8 mouse cellular contexts compared by ENCODE assay signal in genomic region chr11:4697043-4697983, GRCm38 (mm10). TPM values are rescaled to one million over a fixed set of nuclear protein-coding genes. Genes with fewer than 3 reads are reported as not detected.
A peak's percentile ranks its signal among the peaks of the same experiment; 100 is the strongest.
DNase-seq lines count a peak whose midpoint lies in the region; ATAC-seq and TF ChIP-seq lines count a peak whose summit lies in the region.

No protein-coding gene starts in this region.

- no peaks in the 10 kb centered on the region for H3K4me1 ChIP-seq in limb, embryonic 14.5 days (ENCODE audit: control insufficient read depth, insufficient read depth, low read length)
- H3K4me1 ChIP-seq in limb, embryonic 10.5 days = no peaks in the 10 kb centered on the region
- peaks cover 2% of the 10 kb centered on the region; the same call in 1 of the 2 replicates for H3K4me1 ChIP-seq in cortical plate, adult 2 months (ENCODE audit: control insufficient read depth, insufficient read depth, low read length)
- H3K4me1 ChIP-seq in limb, embryonic 15.5 days = peaks cover 5% of the 10 kb centered on the region; the same call in 1 of the 2 replicates
- H3K4me1 ChIP-seq in forebrain, embryonic 11.5 days (replicated peaks; ENCODE audit: control insufficient read depth, insufficient read depth, low read length) = no peaks in the 10 kb centered on the region

- no peaks in the 10 kb centered on the region for H3K27me3 ChIP-seq in limb, embryonic 14.5 days (ENCODE audit: control insufficient read depth, insufficient read depth, low read length)
- no peaks in the 10 kb centered on the region for H3K27me3 ChIP-seq in limb, embryonic 10.5 days (ENCODE audit: low read depth, poor library complexity, severe bottlenecking)
- H3K27me3 ChIP-seq in limb, embryonic 15.5 days = no peaks in the 10 kb centered on the region
- H3K27me3 ChIP-seq in forebrain, embryonic 11.5 days (ENCODE audit: control insufficient read depth, insufficient read depth, low read length) = no peaks in the 10 kb centered on the region

- peak; percentile 44 for TF ChIP-seq CTCF in cortical plate, adult 2 months (IDR thresholded peaks at IDR 0.05; ENCODE audit: extremely low read depth, insufficient read depth, low read length)

- peak; percentile 47 for DNase-seq in limb, embryonic 14.5 days (ENCODE audit: low spot score)
- no peak for DNase-seq in limb, embryonic 10.5 days (ENCODE audit: low spot score)
- DNase-seq in kidney, adult 8-10 months = peak; percentile 17 to 38
- peak; percentile 74 for DNase-seq in right cerebral cortex, postnatal 14 days
- DNase-seq in thymus, adult 18-20 months = no peak
- no peak for DNase-seq in forebrain, embryonic 11.5 days (ENCODE audit: low spot score)

- TF ChIP-seq POLR2A in limb, embryonic 14.5 days (IDR thresholded peaks at IDR 0.05; ENCODE audit: borderline replicate concordance, extremely low read depth, insufficient read depth, insufficient read length) = no peak
- no peak for TF ChIP-seq POLR2A in cortical plate, adult 2 months (IDR thresholded peaks at IDR 0.05; ENCODE audit: extremely low read depth, insufficient read depth, low read length)

- no peaks in the 10 kb centered on the region for H3K9me3 ChIP-seq in limb, embryonic 14.5 days (ENCODE audit: control insufficient read depth, low read length)
- no peaks in the 10 kb centered on the region for H3K9me3 ChIP-seq in limb, embryonic 10.5 days (replicated peaks)
- no peaks in the 10 kb centered on the region for H3K9me3 ChIP-seq in limb, embryonic 15.5 days
- no peaks in the 10 kb centered on the region for H3K9me3 ChIP-seq in forebrain, embryonic 11.5 days (ENCODE audit: control insufficient read depth, low read length)

- WGBS in limb, embryonic 14.5 days = 46% methylated on average over 7 of the region's 7 CpGs
- WGBS in limb, embryonic 10.5 days = 50% methylated on average over 7 of the region's 7 CpGs
- 33% methylated on average over 7 of the region's 7 CpGs for WGBS in limb, embryonic 15.5 days
- 63% methylated on average over 7 of the region's 7 CpGs for WGBS in forebrain, embryonic 11.5 days

- H3K36me3 ChIP-seq in limb, embryonic 14.5 days (ENCODE audit: control insufficient read depth, insufficient read depth, low read length) = peaks cover 19% of the 10 kb centered on the region
- H3K36me3 ChIP-seq in limb, embryonic 10.5 days = peaks cover 29% of the 10 kb centered on the region
- H3K36me3 ChIP-seq in limb, embryonic 15.5 days = peaks cover 19% of the 10 kb centered on the region
- no peaks in the 10 kb centered on the region; the same call in 1 of the 2 replicates for H3K36me3 ChIP-seq in forebrain, embryonic 11.5 days (ENCODE audit: control insufficient read depth, insufficient read depth, low read length)

- H3K27ac ChIP-seq in limb, embryonic 14.5 days (replicated peaks; ENCODE audit: low read depth, low read length) = no peak overlapping the region
- H3K27ac ChIP-seq in limb, embryonic 10.5 days = no peak overlapping the region
- H3K27ac ChIP-seq in cortical plate, adult 2 months (ENCODE audit: insufficient read depth, low read length) = no peak overlapping the region
- no peak overlapping the region for H3K27ac ChIP-seq in limb, embryonic 15.5 days
- no peak overlapping the region for H3K27ac ChIP-seq in forebrain, embryonic 11.5 days (ENCODE audit: low read depth, low read length)

- H3K4me3 ChIP-seq in limb, embryonic 14.5 days (replicated peaks; ENCODE audit: low read length) = no peak overlapping the region
- no peak overlapping the region for H3K4me3 ChIP-seq in limb, embryonic 10.5 days
- H3K4me3 ChIP-seq in cortical plate, adult 2 months (ENCODE audit: insufficient read depth, low read length) = no peak overlapping the region
- no peak overlapping the region for H3K4me3 ChIP-seq in limb, embryonic 15.5 days
- H3K4me3 ChIP-seq in forebrain, embryonic 11.5 days (ENCODE audit: low read depth, low read length) = no peak overlapping the region

- no peak for ATAC-seq in limb, embryonic 14.5 days (ENCODE audit: low FRiP score, low read depth)
- 0 out of 2 replicates have a peak, but pooled peaks have one; percentile 40 for ATAC-seq in limb, embryonic 15.5 days (ENCODE audit: insufficient number of reproducible peaks, low FRiP score, low TSS enrichment, low read depth)
- ATAC-seq in forebrain, embryonic 11.5 days (replicated peaks; ENCODE audit: low FRiP score) = no peak

- no peak overlapping the region for H3K4me2 ChIP-seq in limb, embryonic 14.5 days (replicated peaks; ENCODE audit: low read depth, low read length, severe bottlenecking)
- H3K4me2 ChIP-seq in limb, embryonic 15.5 days = no peak overlapping the region
- no peak overlapping the region for H3K4me2 ChIP-seq in forebrain, embryonic 11.5 days (ENCODE audit: low read depth, low read length, severe bottlenecking)

- H3K9ac ChIP-seq in limb, embryonic 14.5 days (ENCODE audit: low read depth, low read length, severe bottlenecking) = no peak overlapping the region
- no peak overlapping the region for H3K9ac ChIP-seq in limb, embryonic 15.5 days
- H3K9ac ChIP-seq in forebrain, embryonic 11.5 days (ENCODE audit: low read length) = no peak overlapping the region

RNA-seq across cellular contexts. Expression of gene Uqcr10, which starts 6.8 kb away (rescaled TPM):
- 607 and 868 TPM in 2 replicates for polyA plus RNA-seq in limb, embryonic 14.5 days (2012; rRNA removed)
- polyA plus RNA-seq in limb, embryonic 14.5 days (2014; fragmentation: Nextera tagmentation; extraction: Ambion mirVana) = 681 and 756 TPM in 2 replicates
- polyA plus RNA-seq in limb, embryonic 10.5 days (2016; fragmentation: Nextera tagmentation; extraction: Ambion mirVana) = 672 and 718 TPM in 2 replicates
- polyA plus RNA-seq in cortical plate, adult 2 months (2012; rRNA removed) = 1,122 and 1,215 TPM in 2 replicates
- 636 and 690 TPM in 2 replicates for polyA plus RNA-seq in limb, embryonic 15.5 days (2015; fragmentation: Nextera tagmentation; extraction: Ambion mirVana)
- polyA plus RNA-seq in forebrain, embryonic 11.5 days (2014; fragmentation: Nextera tagmentation; extraction: Ambion mirVana) = 550 and 552 TPM in 2 replicates

RNA-seq across cellular contexts. Expression of gene Zmat5, which starts 7.2 kb away (rescaled TPM):
- 42.1 TPM in 2 replicates for polyA plus RNA-seq in limb, embryonic 14.5 days (2012; rRNA removed)
- 56.4 and 61.3 TPM in 2 replicates for polyA plus RNA-seq in limb, embryonic 14.5 days (2014; fragmentation: Nextera tagmentation; extraction: Ambion mirVana)
- polyA plus RNA-seq in limb, embryonic 10.5 days (2016; fragmentation: Nextera tagmentation; extraction: Ambion mirVana) = 83.0 and 83.7 TPM in 2 replicates
- 48.1 and 52.6 TPM in 2 replicates for polyA plus RNA-seq in cortical plate, adult 2 months (2012; rRNA removed)
- polyA plus RNA-seq in limb, embryonic 15.5 days (2015; fragmentation: Nextera tagmentation; extraction: Ambion mirVana) = 60.7 and 63.2 TPM in 2 replicates
- polyA plus RNA-seq in forebrain, embryonic 11.5 days (2014; fragmentation: Nextera tagmentation; extraction: Ambion mirVana) = 70.9 and 76.4 TPM in 2 replicates

RNA-seq across cellular contexts. Expression of gene Cabp7, which starts 49.3 kb away (rescaled TPM):
- polyA plus RNA-seq in limb, embryonic 14.5 days (2012; rRNA removed) = 0.10 and 0.14 TPM in 2 replicates
- 0.12 and 0.17 TPM in 2 replicates for polyA plus RNA-seq in limb, embryonic 14.5 days (2014; fragmentation: Nextera tagmentation; extraction: Ambion mirVana)
- polyA plus RNA-seq in limb, embryonic 10.5 days (2016; fragmentation: Nextera tagmentation; extraction: Ambion mirVana) = 0.10 and 0.13 TPM in 2 replicates
- polyA plus RNA-seq in cortical plate, adult 2 months (2012; rRNA removed) = 29.8 and 54.4 TPM in 2 replicates
- polyA plus RNA-seq in limb, embryonic 15.5 days (2015; fragmentation: Nextera tagmentation; extraction: Ambion mirVana) = 0.05 and 0.11 TPM in 2 replicates
- polyA plus RNA-seq in forebrain, embryonic 11.5 days (2014; fragmentation: Nextera tagmentation; extraction: Ambion mirVana) = 0.57 and 0.79 TPM in 2 replicates

RNA-seq across cellular contexts. Expression of gene Ascc2, which starts 59.8 kb away (rescaled TPM):
- polyA plus RNA-seq in limb, embryonic 14.5 days (2012; rRNA removed) = 30.8 and 33.3 TPM in 2 replicates
- 32.6 and 33.1 TPM in 2 replicates for polyA plus RNA-seq in limb, embryonic 14.5 days (2014; fragmentation: Nextera tagmentation; extraction: Ambion mirVana)
- 40.3 and 40.5 TPM in 2 replicates for polyA plus RNA-seq in limb, embryonic 10.5 days (2016; fragmentation: Nextera tagmentation; extraction: Ambion mirVana)
- polyA plus RNA-seq in cortical plate, adult 2 months (2012; rRNA removed) = 20.0 and 22.9 TPM in 2 replicates
- polyA plus RNA-seq in limb, embryonic 15.5 days (2015; fragmentation: Nextera tagmentation; extraction: Ambion mirVana) = 32.2 and 32.8 TPM in 2 replicates
- polyA plus RNA-seq in forebrain, embryonic 11.5 days (2014; fragmentation: Nextera tagmentation; extraction: Ambion mirVana) = 36.7 and 39.2 TPM in 2 replicates

Comparison
In these comparisons a context has a peak if more than half of its experiments do, and no peak if none do; other contexts are left out.
1. DNase-seq: peak in limb, embryonic 14.5 days (single experiment), kidney, adult 8-10 months (2 of 2) and right cerebral cortex, postnatal 14 days (single experiment); none in limb, embryonic 10.5 days (single experiment), thymus, adult 18-20 months (0 of 2) and forebrain, embryonic 11.5 days (single experiment).
2. RNA of gene Cabp7, which starts 49.3 kb away (polyA plus RNA-seq): 29.8 to 54.4 TPM in cortical plate, adult 2 months; 0.57 to 0.79 TPM in forebrain, embryonic 11.5 days, 0.10 to 0.17 TPM in limb, embryonic 14.5 days, 0.10 to 0.13 TPM in limb, embryonic 10.5 days and 0.05 to 0.11 TPM in limb, embryonic 15.5 days; every median in the first group is over 10 times any median in the second.